Mouse (Mus musculus) left cerebral cortex, adult 8-10 months (tissue): ENCODE results near the gene Relb. TPM values are rescaled to one million over a fixed set of nuclear protein-coding genes. Genes with fewer than 3 reads are reported as not detected.
"Not testable (repeated sequence)": the region's sequence is repeated elsewhere in the genome, so short reads cannot be mapped to it uniquely, and the experiment has no call there.

Experiments
- DNase-seq, 2 experiments: peaks; one replicate each; pipeline ENCODE4 v3.0.0; 2022; ENCODE audit warnings: low spot score in 2 of 2
- total RNA-seq, 4 experiments: library from RNA; stranded (reverse); gene quantifications; 2 replicates each; pipeline ENCODE4 v1.2.4; 2022

The Relb gene
- total RNA-seq, 4 experiments from 2014 or later = 5.6 to 7.2 (median 6.4) TPM

GRCm38 (mm10) chr7:19632720-19633119 lies 3.5 kb upstream of the Relb start:
- no peak for DNase-seq

- no peak for DNase-seq
Measured at GRCm38 (mm10) chr7:19632275-19632674, 3.0 kb upstream of the Relb start.

- DNase-seq = peak; percentile 81 to 90
Measured at GRCm38 (mm10) chr7:19628536-19629360, 490 bp downstream of the Relb start.

GRCm38 (mm10) chr7:19628192-19628535 lies 1.1 kb downstream of the Relb start:
- DNase-seq = no peak

- DNase-seq = no peak
Measured at GRCm38 (mm10) chr7:19627721-19628120, 1.5 kb downstream of the Relb start.

- no peak for DNase-seq
Measured at GRCm38 (mm10) chr7:19623433-19623832, 5.8 kb downstream of the Relb start.

GRCm38 (mm10) chr7:19622241-19622640 lies 7.0 kb downstream of the Relb start:
- no peak for DNase-seq

GRCm38 (mm10) chr7:19620811-19621210 lies 8.4 kb downstream of the Relb start:
- peak in 1 of 2 experiments; percentile 61 for DNase-seq

- peak; percentile 53 to 65 for DNase-seq
Measured at GRCm38 (mm10) chr7:19619004-19619801, 10.0 kb downstream of the Relb start.

GRCm38 (mm10) chr7:19615036-19615577 lies 14.1 kb downstream of the Relb start:
- DNase-seq = no peak

GRCm38 (mm10) chr7:19610969-19611368 lies 18.3 kb downstream of the Relb start:
- DNase-seq = no peak

- DNase-seq = no peak
Measured at GRCm38 (mm10) chr7:19609641-19610332, 19.5 kb downstream of the Relb start.

GRCm38 (mm10) chr7:19607291-19607690 lies 21.9 kb downstream of the Relb start:
- no peak for DNase-seq

- DNase-seq = not testable (repeated sequence)
Measured at GRCm38 (mm10) chr7:19604606-19605214, 24.5 kb downstream of the Relb start.

- peak; percentile 84 to 93 for DNase-seq
Measured at GRCm38 (mm10) chr7:19603849-19604605, 25.2 kb downstream of the Relb start, which contains the start of gene Clasrp. TSS of gene Clasrp (minus strand) at chr7:19604486.

- DNase-seq = no peak
Measured at GRCm38 (mm10) chr7:19603055-19603454, 26.2 kb downstream of the Relb start.

GRCm38 (mm10) chr7:19600562-19600961 lies 28.7 kb downstream of the Relb start:
- peak in 1 of 2 experiments; percentile 75 for DNase-seq

GRCm38 (mm10) chr7:19593061-19593730 lies 36.0 kb downstream of the Relb start:
- DNase-seq = no peak

GRCm38 (mm10) chr7:19589917-19590316 lies 39.3 kb downstream of the Relb start:
- DNase-seq = peak in 1 of 2 experiments; percentile 76

- no peak for DNase-seq
Measured at GRCm38 (mm10) chr7:19589207-19589606, 40.0 kb downstream of the Relb start.
